Mouse (Mus musculus): ENCODE data around the gene Tshz2. TPM values are rescaled to one million over a fixed set of nuclear protein-coding genes. Genes with fewer than 3 reads are reported as not detected.

Gene Tshz2
- total RNA-seq, 2 experiments from 2014 or later = 13.9 to 15.0 TPM

- no peak for DNase-seq
Observed at GRCm38 (mm10) chr2:169702725-169703486, 70.1 kb downstream of the Tshz2 start.

- DNase-seq = no peak
Observed at GRCm38 (mm10) chr2:169721793-169722326, 89.0 kb downstream of the Tshz2 start.

GRCm38 (mm10) chr2:169722341-169722740 lies 89.5 kb downstream of the Tshz2 start:
- DNase-seq = no peak

GRCm38 (mm10) chr2:169723645-169724462 lies 91.0 kb downstream of the Tshz2 start:
- DNase-seq = peak; percentile 36

DNA sequence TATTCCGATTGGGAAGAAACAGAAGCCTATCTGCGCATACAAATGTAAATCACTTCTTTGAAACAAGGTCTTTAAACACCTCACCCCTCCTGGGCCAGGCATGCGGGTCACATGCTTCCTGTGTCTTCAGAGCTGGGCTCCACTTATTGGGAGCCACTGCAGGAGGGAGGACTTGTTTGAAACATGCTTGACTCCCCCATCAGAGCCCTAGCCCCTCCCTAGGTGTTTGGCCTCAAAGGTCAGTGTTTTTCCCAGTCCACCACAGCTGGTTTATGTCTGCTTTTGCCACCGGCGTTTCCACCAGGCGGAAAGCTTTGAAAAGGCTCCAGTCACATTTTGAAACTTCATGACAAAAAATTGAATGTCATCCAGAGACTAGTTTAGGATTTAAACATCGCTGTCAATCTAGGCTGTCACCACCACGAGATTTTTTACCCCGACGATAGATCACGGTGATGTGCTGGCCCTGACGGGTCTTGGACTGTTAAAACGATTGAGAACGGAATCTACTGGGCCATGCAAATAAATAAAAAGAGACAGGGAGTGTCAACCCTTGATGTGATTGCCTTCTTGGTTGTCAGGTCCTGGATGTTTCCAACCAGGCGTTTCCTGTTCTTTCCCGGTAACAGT lies 96.0 kb downstream of the Tshz2 start:
- DNase-seq = peak; percentile 24

DNA sequence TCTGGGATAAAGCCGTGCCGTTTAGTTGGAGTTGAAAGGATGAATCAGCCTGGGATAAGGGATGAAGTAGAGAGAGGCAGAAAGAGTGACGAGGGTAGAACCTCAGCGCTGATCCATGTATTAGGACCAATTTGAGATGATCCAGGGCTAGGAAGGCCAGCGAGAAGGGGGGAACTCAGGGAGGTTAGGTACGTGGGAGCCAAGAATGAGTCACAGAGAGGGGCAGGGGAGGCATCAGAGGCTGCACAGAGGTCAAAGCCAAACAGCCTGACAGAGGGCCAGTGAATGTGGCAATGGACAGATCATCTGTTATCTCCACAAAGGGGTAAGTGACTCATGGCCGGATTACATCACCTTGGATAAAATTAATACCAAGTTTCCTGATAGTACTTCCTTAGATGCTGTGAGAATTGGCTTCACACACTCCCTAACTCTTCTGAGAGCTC lies 97.8 kb downstream of the Tshz2 start:
- DNase-seq = peak; percentile 36

DNA sequence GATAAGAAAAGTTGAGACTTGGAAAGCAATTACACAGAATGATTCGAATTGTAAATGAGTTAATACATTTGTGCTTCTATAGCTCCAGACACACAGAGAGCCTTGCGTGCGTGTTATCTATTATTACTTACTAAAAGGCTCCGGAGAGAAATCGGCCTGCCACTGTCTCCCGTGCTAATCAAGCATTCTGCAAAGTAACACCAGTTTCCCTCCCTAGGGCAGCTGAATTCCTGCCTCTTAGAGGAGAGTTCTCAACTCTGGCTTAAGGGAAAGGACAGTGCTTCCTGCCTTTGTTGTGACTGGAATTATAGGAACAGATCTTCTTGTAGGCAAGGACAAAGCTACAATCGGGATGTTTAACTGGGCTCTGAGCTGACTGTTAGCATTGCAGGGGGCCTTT lies 101.2 kb downstream of the Tshz2 start:
- no peak for DNase-seq

DNA sequence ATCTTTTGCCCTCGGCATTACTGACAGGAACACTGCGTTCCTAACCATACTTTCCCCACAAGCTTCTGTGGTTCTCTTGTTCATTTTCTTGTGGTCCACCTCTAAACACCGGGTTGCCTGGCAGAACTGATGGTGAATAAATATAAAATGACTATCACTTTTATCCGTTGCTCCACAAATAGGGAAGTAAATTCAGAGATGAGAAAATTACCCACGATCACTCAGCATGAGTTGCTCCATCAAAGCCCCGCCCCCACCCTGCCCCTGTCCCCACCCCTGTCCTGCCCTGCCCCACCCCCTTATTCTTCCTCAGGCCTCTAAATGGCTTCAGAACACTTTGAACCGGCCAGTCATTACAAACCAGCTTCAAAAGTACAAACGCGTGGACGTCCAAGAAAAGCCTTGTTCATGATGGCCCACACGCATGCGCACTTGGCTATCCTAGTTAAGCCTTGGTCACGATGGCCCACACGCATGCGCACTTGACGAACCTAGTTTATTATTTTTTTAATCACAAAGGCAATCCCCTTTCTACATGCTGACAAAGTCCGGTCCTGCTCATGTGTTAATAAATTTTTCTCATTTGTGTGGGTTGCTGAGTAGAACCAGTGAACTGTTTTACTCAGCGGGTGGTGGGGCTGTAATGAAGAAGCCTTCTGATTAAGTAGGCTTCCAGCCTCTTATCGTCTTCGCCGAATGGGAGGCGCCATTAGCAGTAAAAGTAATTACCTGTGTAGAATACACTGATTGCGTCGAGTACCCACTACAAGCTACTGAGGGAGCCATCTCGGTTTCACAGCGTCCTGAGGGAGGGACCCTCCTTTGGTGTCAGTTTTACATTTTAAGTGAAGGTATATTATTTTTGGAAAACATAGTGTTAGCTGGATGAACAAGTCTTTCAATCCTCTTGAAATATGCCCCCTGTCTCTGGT lies 102.9 kb downstream of the Tshz2 start:
- DNase-seq = no peak

GRCm38 (mm10) chr2:169740996-169741395 lies 108.2 kb downstream of the Tshz2 start:
- no peak for DNase-seq

- no peak for DNase-seq
Observed at GRCm38 (mm10) chr2:169742791-169743190, 110.0 kb downstream of the Tshz2 start.

- no peak for DNase-seq
Observed at GRCm38 (mm10) chr2:169743294-169743693, 110.5 kb downstream of the Tshz2 start.

- no peak for DNase-seq
Observed at GRCm38 (mm10) chr2:169743910-169744309, 111.1 kb downstream of the Tshz2 start.

DNA sequence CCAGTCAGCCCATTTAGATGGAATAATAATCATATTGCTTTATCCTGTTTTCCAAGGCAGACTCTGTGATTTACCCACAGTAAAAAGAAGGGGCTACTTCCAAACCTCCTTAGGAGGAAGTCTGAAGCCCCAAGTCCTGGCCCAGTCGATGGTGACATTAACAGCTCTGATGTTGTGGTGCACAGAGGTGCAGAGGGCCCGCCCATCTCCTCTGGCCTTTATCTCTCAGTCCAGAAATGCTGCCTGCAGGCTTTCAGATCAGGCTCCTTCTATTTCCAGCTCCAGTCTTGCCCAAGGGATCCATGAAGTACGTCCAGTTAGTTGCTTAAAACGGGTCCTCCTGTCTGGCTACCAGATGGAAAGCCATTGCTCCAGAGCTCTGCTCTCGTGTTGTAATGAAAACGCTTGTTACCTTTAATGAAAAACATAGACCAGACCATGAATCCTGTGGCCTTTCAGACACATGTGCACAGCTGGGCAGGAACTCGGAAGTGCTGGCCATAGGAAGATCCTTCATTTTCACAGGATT lies 114.4 kb downstream of the Tshz2 start:
- DNase-seq = no peak

GRCm38 (mm10) chr2:169749331-169749945 lies 116.6 kb downstream of the Tshz2 start:
- DNase-seq = no peak

DNA sequence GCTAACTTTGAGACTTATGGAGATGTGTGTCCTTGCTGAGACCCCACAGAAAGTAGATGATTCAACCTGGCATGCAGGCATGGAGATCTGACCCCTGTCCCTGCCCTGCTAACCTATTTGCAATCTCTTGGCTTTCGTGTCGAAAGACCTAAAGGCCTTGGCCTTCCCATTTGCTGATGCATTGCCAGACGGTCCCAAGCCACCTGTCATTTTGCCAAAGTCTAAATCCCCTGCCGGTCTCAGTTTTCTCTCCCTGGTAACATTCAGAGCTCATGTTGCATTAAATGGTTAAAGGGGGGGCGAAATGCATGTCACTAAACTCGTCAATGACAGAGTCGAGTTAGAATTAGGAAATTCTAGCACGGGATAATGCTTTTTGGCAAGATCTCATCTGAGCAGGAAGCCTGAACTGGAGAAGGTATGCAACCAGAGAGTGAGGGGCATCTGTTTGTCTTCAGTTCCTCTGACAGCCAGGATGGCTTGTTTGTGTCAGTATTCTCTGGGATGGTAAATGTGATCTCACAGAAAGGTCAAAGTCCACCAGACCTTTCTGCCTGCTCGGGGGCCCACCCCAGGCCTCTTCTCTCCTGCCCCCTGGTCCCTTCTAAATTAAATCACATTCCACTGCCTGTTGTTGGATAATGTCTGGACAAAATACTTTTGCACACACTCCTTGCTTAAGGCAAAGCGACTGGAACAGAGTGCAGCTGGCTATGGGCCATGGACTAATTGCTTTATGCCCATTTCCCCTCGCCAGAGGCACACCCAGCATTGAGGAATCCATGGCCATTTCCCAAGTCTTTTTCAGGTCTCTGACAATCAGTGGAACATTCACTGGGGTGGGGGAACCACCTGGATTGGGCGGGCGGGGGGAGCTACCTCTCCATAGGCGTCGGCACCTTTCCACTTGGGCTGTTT lies 118.0 kb downstream of the Tshz2 start:
- DNase-seq = peak; percentile 33

DNA sequence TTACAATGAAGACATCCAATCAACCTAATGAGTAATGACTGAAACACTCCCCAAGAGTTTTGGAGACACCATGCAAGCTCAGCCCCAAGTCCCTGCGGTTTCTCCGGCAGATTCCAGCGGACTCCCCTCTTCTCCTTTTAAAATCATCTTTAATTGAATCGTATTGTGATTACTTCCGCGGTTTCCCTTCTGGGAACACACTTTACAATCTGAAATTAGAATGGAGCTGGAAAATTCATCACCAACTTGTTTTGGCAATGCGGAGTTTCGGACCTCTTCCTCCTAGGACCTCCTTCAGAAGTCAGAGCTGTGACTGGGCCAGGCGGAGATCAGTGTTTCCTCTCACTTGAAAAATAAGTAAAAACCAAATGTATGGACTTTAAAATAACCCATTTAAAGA lies 119.3 kb downstream of the Tshz2 start:
- no peak for DNase-seq

GRCm38 (mm10) chr2:169753432-169753831 lies 120.6 kb downstream of the Tshz2 start:
- DNase-seq = no peak

DNA sequence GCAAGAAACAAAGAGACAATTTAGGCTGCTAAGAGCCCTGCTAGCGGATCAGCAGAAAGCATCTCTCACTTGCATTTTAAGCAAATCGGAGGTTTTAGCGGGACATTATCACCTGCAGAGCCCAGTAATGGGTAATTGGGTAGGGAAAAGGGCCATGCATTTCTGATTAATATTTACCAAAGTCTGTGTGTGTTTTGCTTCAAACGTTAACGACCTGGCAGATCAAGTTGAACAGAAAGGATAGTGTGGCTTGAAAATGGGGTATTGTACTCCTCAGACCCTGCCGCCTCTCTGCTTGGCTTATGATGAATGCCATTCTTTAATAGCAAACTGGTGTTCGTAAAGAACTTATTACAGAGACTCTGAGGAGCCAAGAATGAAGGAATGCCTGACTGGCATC lies 122.3 kb downstream of the Tshz2 start:
- DNase-seq = no peak

DNA sequence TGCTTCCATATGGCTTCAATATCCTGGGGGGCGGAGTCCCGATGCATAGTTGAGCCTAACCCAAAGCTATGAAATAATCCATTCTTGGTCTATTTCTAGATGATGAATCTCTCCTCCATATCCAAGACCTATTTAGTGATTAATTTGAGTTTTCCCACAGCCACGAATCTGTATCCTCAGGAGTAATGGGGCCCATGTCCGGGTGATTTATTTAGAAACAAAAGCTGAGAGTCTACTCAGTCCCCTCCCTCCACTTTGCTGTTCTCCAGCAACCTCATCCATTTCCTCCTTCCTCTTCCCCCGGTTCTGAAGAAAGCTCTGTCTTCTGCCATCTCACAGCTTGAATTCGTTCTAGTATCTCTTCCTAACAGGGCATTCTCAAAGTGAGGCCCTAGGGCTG lies 125.3 kb downstream of the Tshz2 start:
- DNase-seq = no peak

DNA sequence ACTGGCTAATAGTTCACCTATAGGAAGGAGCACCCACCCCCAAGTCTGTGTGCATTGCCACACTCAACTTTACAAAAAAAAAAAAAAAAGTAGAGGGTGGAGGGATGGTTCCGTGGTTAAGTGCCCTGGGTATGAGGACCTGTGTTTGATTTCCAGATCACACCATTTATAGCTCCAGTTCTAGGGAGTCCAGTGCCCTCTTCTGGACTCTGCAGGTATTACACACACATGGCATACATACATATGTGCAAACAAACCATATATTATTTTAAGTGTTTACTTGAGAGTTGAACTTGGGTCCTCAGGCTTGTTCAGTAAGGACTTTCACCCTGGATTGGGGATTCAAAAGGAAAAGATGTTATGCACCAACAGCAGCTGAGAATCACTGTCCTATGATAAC lies 127.3 kb downstream of the Tshz2 start:
- DNase-seq = no peak

Data from heart, postnatal 4 days (tissue).